Mouse (Mus musculus) CH12.LX (cell line): ENCODE measurements around the gene Gm20671. TPM values are rescaled to one million over a fixed set of nuclear protein-coding genes. Genes with fewer than 3 reads are reported as not detected.

Source experiments
- DNase-seq: peaks from one replicate; pipeline ENCODE4 v3.0.0-alpha.2; 2013; ENCODE audit errors: extremely low read depth
- H3K27ac ChIP-seq: 2 replicates; pipeline ENCODE4 v1.5.1; 2012; ENCODE audit warnings: low read depth, mild to moderate bottlenecking, control low read depth, moderate library complexity; ENCODE audit not compliant: insufficient read depth
- H3K27me3 ChIP-seq: replicated peaks from 2 replicates; pipeline ENCODE3; 2012; ENCODE audit warnings: inconsistent platforms
- H3K36me3 ChIP-seq, 2 experiments: replicated peaks in 1 of 2; 2 replicates each; pipeline versions ENCODE3 to v1.6.1; 2012; ENCODE audit warnings: inconsistent platforms in 1 of 2, low read length in 1 of 2, mild to moderate bottlenecking in 1 of 2, mixed read lengths in 1 of 2, moderate library complexity in 1 of 2; ENCODE audit not compliant: control insufficient read depth in 1 of 2, insufficient read depth in 1 of 2
- H3K4me1 ChIP-seq, 2 experiments: 2 replicates each; pipeline ENCODE4 v1.6.1; 2012; ENCODE audit warnings: inconsistent platforms in 1 of 2, moderate library complexity in 1 of 2; ENCODE audit not compliant: insufficient read depth in 2 of 2, control insufficient read depth in 1 of 2
- H3K4me2 ChIP-seq: 2 replicates; pipeline ENCODE4 v1.6.1; 2012; ENCODE audit warnings: low read depth, mild to moderate bottlenecking, control low read depth; ENCODE audit not compliant: poor library complexity, insufficient read depth, severe bottlenecking
- H3K4me3 ChIP-seq, 3 experiments: fragments of 150-350 bp in 1 of 3; sonication (generic) in 1 of 3; replicated peaks in 1 of 3; 2 replicates each; pipeline versions ENCODE3 to v1.5.1; 2011 to 2012; ENCODE audit warnings: low read depth in 2 of 3, low read length in 2 of 3, mild to moderate bottlenecking in 2 of 3, moderate library complexity in 2 of 3, control low read depth in 1 of 3, improper control_type of control experiment in 1 of 3, inconsistent platforms in 1 of 3, mixed read lengths in 1 of 3; ENCODE audit not compliant: poor library complexity in 1 of 3
- H3K79me2 ChIP-seq: replicated peaks from 2 replicates; pipeline ENCODE4 v1.6.1; 2012; ENCODE audit warnings: mild to moderate bottlenecking, moderate library complexity; ENCODE audit not compliant: control insufficient read depth, poor library complexity, insufficient read depth, severe bottlenecking; ENCODE audit errors: extremely low read depth
- H3K9ac ChIP-seq: 2 replicates; pipeline ENCODE4 v1.6.1; 2012; ENCODE audit warnings: low read depth, mild to moderate bottlenecking, control low read depth, moderate library complexity; ENCODE audit not compliant: insufficient read depth
- H3K9me3 ChIP-seq: replicated peaks from 2 replicates; pipeline ENCODE3; 2012; ENCODE audit warnings: low read length, inconsistent platforms, mixed read lengths
- CHD2 ChIP-seq: IDR thresholded peaks from 2 replicates; pipeline ENCODE4 v1.6.1; 2011; ENCODE audit warnings: low read length, improper control_type of control experiment
- E2F4 ChIP-seq: IDR thresholded peaks from 2 replicates; pipeline ENCODE4 v1.6.1; 2011; ENCODE audit warnings: low read depth, low read length, improper control_type of control experiment; ENCODE audit not compliant: insufficient replicate concordance
- ELF1 ChIP-seq: IDR thresholded peaks from 2 replicates; pipeline ENCODE4 v1.6.1; 2014; ENCODE audit warnings: low read depth, mild to moderate bottlenecking, inconsistent platforms, low read length, improper control_type of control experiment
- EP300 ChIP-seq: IDR thresholded peaks from 2 replicates; pipeline ENCODE4 v1.6.1; 2011; ENCODE audit warnings: low read length, improper control_type of control experiment
- ETS1 ChIP-seq: conservative IDR thresholded peaks from 2 replicates; pipeline ENCODE4 v1.6.1; 2012; ENCODE audit warnings: low read depth, mild to moderate bottlenecking, inconsistent platforms, low read length, improper control_type of control experiment, moderate library complexity
- GABPA ChIP-seq: IDR thresholded peaks from 2 replicates; pipeline ENCODE4 v1.6.1; 2012; ENCODE audit warnings: low read depth, low read length, improper control_type of control experiment, inconsistent platforms; ENCODE audit not compliant: insufficient replicate concordance
- HCFC1 ChIP-seq: IDR thresholded peaks from 2 replicates; pipeline ENCODE4 v1.6.1; 2012; ENCODE audit warnings: low read depth, mild to moderate bottlenecking, inconsistent platforms, low read length, improper control_type of control experiment
- JUN ChIP-seq: IDR thresholded peaks from 2 replicates; pipeline ENCODE4 v1.6.1; 2011; ENCODE audit warnings: low read depth, mild to moderate bottlenecking, low read length, improper control_type of control experiment, moderate library complexity; ENCODE audit not compliant: insufficient read depth
- JUND ChIP-seq: conservative IDR thresholded peaks from 2 replicates; pipeline ENCODE4 v1.6.1; 2011; ENCODE audit warnings: low read depth, low read length, improper control_type of control experiment
- KAT2A ChIP-seq: IDR thresholded peaks from 2 replicates; pipeline ENCODE4 v1.6.1; 2012; ENCODE audit warnings: low read length, improper control_type of control experiment, inconsistent platforms; ENCODE audit not compliant: insufficient replicate concordance
- MAFK ChIP-seq: IDR thresholded peaks from 2 replicates; pipeline ENCODE4 v1.6.1; 2011; ENCODE audit warnings: low read length, improper control_type of control experiment; ENCODE audit not compliant: insufficient replicate concordance
- MAX ChIP-seq: IDR thresholded peaks from 2 replicates; pipeline ENCODE4 v1.6.1; 2011; ENCODE audit warnings: low read length, improper control_type of control experiment
- MAZ ChIP-seq: IDR thresholded peaks from 2 replicates; pipeline ENCODE4 v1.6.1; 2012; ENCODE audit warnings: low read depth, mild to moderate bottlenecking, inconsistent platforms, low read length, improper control_type of control experiment, moderate library complexity
- MEF2A ChIP-seq: IDR thresholded peaks from 2 replicates; pipeline ENCODE4 v1.6.1; 2014; ENCODE audit warnings: low read depth, mild to moderate bottlenecking, inconsistent platforms, low read length, improper control_type of control experiment, borderline replicate concordance
- MYC ChIP-seq: IDR thresholded peaks from 2 replicates; pipeline ENCODE4 v1.6.1; 2011; ENCODE audit warnings: low read depth, mild to moderate bottlenecking, improper control_type of control experiment, low read length
- POLR2A ChIP-seq: IDR thresholded peaks from 2 replicates; pipeline ENCODE4 v1.6.1; 2011; ENCODE audit warnings: low read depth, mild to moderate bottlenecking, improper control_type of control experiment, low read length
- POLR2AphosphoS2 ChIP-seq: IDR thresholded peaks from 2 replicates; pipeline ENCODE4 v1.6.1; 2011; ENCODE audit warnings: low read depth, low read length, improper control_type of control experiment
- RAD21 ChIP-seq: IDR thresholded peaks from 2 replicates; pipeline ENCODE4 v1.6.1; 2011; ENCODE audit warnings: low read depth, mild to moderate bottlenecking, low read length, improper control_type of control experiment, moderate library complexity
- RCOR1 ChIP-seq: conservative IDR thresholded peaks from 2 replicates; pipeline ENCODE4 v1.6.1; 2012; ENCODE audit warnings: low read depth, mild to moderate bottlenecking, inconsistent platforms, low read length, improper control_type of control experiment
- TCF12 ChIP-seq: IDR thresholded peaks from 2 replicates; pipeline ENCODE4 v1.6.1; 2014; ENCODE audit warnings: low read depth, mild to moderate bottlenecking, inconsistent platforms, low read length, improper control_type of control experiment
- USF1 ChIP-seq: IDR thresholded peaks from 2 replicates; pipeline ENCODE4 v1.6.1; 2014; ENCODE audit warnings: low read depth, mild to moderate bottlenecking, inconsistent platforms, low read length, improper control_type of control experiment
- ZKSCAN1 ChIP-seq: IDR thresholded peaks from 2 replicates; pipeline ENCODE4 v1.6.1; 2012; ENCODE audit warnings: low read depth, inconsistent platforms, low read length, improper control_type of control experiment, borderline replicate concordance
- ZNF384 ChIP-seq: IDR thresholded peaks from 2 replicates; pipeline ENCODE4 v1.6.1; 2012; ENCODE audit warnings: low read depth, low read length, improper control_type of control experiment, inconsistent platforms
- dilution Hi-C: fragments of 300-500 bp; cut with MboI; formaldehyde crosslinking; loops from 2 replicates; pipeline ENCODE4 v1.14.3; 2020; ENCODE audit warnings: low sequenced_read_pairs; ENCODE audit not compliant: extremely low pct_unique_long_range_greater_than_20kb, extremely low pct_ligation_motif_present
- in situ Hi-C: fragments of 300-500 bp; cut with MboI; formaldehyde crosslinking; loops from 3 replicates; pipeline ENCODE4 v1.14.3; 2019; ENCODE audit warnings: low sequenced_read_pairs, low pct_ligation_motif_present, low pct_unique_long_range_greater_than_20kb, mixed read lengths
- polyA plus RNA-seq: library from polyadenylated mRNA; unstranded; fragments of >175 nt; gene quantifications from 2 replicates; pipeline ENCODE4 v1.2.1, GENCODE M21; 2012; ENCODE audit warnings: low read depth; ENCODE audit not compliant: insufficient read length
- total RNA-seq, 2 experiments: library from RNA; depleted of rRNA; stranded (reverse); fragments of 300-350 nt in 1 of 2; fragments of >200 nt in 1 of 2; gene quantifications; 2 replicates each; pipeline ENCODE4 v1.2.3; 2012 to 2014

The Gm20671 gene
- total and polyA plus RNA-seq, 3 experiments: 0.81 TPM; not detected in 2

DNA sequence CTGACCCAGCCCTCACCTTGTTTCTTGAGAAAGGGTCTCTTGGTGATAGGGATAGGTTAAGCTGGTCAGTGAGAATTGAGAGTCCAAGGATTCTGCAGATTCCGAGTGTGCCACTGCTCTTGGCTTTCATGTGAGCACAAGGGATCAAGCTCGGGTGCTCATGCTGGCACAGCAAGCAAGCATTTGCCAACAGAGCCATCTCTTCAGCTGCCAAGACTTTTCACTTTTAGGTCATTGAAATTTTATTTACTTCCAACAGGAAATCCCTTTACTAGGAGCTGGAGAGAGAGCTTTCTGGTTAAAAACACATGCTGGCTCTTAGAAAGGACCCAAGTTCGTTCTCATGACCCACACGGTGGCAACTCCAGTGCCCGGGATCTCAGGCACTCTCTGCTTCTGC, 10.1 kb upstream of the Gm20671 start:
- no peak for DNase-seq
- Histone ChIP-seq H3K4me1 (no peaks in the 10 kb centered on the region), H3K4me2 (no peak overlapping the region), H3K27me3 (no peaks in the 10 kb centered on the region), H3K79me2 (peaks cover 4% of the 10 kb centered on the region; the same call in 1 of the 2 replicates), H3K9ac (no peak overlapping the region), H3K9me3 (no peaks in the 10 kb centered on the region), H3K36me3 (peaks cover 69 to 87% of the 10 kb centered on the region in 2 experiments), H3K4me3 (no peak overlapping the region), H3K27ac (no peak overlapping the region)
- dilution Hi-C loops (no loop called here), in situ Hi-C loops (no loop called here)
- no peak for TF ChIP-seq POLR2A
- TF ChIP-seq TCF12: no peak
- no peak for TF ChIP-seq JUN
- TF ChIP-seq MAZ: no peak
- no peak for TF ChIP-seq ELF1
- no peak for TF ChIP-seq E2F4
- TF ChIP-seq ZNF384: no peak
- TF ChIP-seq CHD2: no peak
- no peak for TF ChIP-seq USF1
- TF ChIP-seq MAX: no peak
- no peak for TF ChIP-seq EP300
- TF ChIP-seq RCOR1: no peak
- TF ChIP-seq GABPA: no peak
- no peak for TF ChIP-seq MAFK
- TF ChIP-seq HCFC1: no peak
- TF ChIP-seq ETS1: no peak
- no peak for TF ChIP-seq MYC
- no peak for TF ChIP-seq POLR2AphosphoS2
- TF ChIP-seq RAD21: no peak
- no peak for TF ChIP-seq KAT2A

DNA sequence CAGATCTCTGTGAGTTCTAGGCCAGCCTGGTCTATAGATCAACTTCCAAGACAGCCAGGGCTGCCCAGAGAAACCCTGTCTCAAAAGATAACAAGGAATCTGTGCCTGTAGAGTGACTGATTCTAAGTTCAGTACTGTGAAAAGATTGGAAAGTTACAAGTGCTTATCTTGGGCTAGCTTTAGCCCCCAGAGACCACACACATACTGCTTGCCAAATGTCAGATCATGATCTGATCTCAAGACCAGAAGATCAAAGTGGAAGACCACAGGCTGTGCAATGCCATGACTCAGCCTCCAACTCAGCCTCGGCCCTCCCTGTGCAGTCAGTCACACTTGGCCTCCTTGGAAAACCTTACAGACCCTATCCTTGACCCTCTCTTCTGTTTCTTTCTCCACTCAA, 7.6 kb upstream of the Gm20671 start:
- Histone ChIP-seq H3K36me3 (peaks cover 74 to 90% of the 10 kb centered on the region in 2 experiments), H3K9me3 (no peaks in the 10 kb centered on the region), H3K79me2 (peaks cover 4% of the 10 kb centered on the region; the same call in 1 of the 2 replicates), H3K27me3 (no peaks in the 10 kb centered on the region), H3K4me1 (no peaks in the 10 kb centered on the region), H3K4me3 (no peak overlapping the region), H3K9ac (no peak overlapping the region), H3K4me2 (no peak overlapping the region), H3K27ac (no peak overlapping the region)
- dilution Hi-C loops (no loop called here), in situ Hi-C loops (no loop called here)
- TF ChIP-seq MEF2A (no peak), ETS1 (no peak), RAD21 (no peak), E2F4 (no peak), JUND (no peak), ZKSCAN1 (no peak)
- no peak for DNase-seq
